Mouse (Mus musculus): ENCODE measurements around the gene Zkscan3.

DNA sequence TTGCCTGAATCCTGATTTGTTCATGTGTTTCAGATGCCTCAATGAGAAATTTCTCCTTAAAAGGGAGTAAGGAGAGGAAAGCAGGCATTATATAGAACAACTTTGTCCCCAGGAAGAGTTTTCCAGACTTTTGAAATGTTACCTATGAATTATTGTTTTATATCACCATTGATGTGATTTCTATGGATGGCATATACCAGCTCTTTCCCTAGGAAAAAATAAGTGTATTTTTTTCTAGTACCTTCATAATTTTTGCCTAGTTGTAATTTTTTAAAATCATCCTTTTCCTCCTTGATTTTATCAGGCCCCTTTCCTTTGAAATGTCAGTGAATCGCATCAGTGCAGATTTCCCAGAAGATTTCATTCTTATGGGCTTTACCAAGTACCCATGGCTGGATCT, 55.9 kb downstream of the Zkscan3 start, which contains the start of gene Olfr1367:
- TF ChIP-seq CTCF (IDR thresholded peaks at IDR 0.05; ENCODE audit: low read depth, low read length) (no peak), POLR2A (IDR thresholded peaks at IDR 0.05; ENCODE audit: extremely low read depth, insufficient read depth, low read length) (no peak)
